Mouse (Mus musculus): ENCODE results near the gene Gadl1. TPM values are rescaled to one million over a fixed set of nuclear protein-coding genes. Genes with fewer than 3 reads are reported as not detected.

Gene Gadl1
- total RNA-seq (2014; rRNA removed) (0.14 and 0.44 TPM in 2 replicates), polyA plus RNA-seq (2015; fragmentation: Nextera tagmentation; extraction: Ambion mirVana) (0.21 and 0.31 TPM in 2 replicates)

GRCm38 (mm10) chr9:115909155-115909554 is at the start of gene Gadl1:
Gene Gadl1, plus strand, starts transcription at chr9:115909455.
- Histone ChIP-seq H3K4me1 (ENCODE audit: insufficient read depth, low read length) (peaks cover 4% of the 10 kb centered on the region; the same call in 1 of the 2 replicates), H3K27me3 (ENCODE audit: insufficient read depth, low read length) (no peaks in the 10 kb centered on the region), H3K27ac (ENCODE audit: low read depth, low read length) (no peak within 1 kb of the TSS), H3K36me3 (ENCODE audit: insufficient read depth, low read length) (no peaks in the 10 kb centered on the region), H3K4me2 (ENCODE audit: low read depth, low read length, poor library complexity, severe bottlenecking) (peak within 1 kb of the TSS; percentile 19; the same call in 1 of the 2 replicates), H3K9ac (replicated peaks; ENCODE audit: low read length, poor library complexity, severe bottlenecking) (no peak within 1 kb of the TSS), H3K9me3 (ENCODE audit: low read length) (no peaks in the 10 kb centered on the region), H3K4me3 (ENCODE audit: low read depth, low read length) (no peak within 1 kb of the TSS)
- 70% methylated on average over 9 of the region's 9 CpGs for WGBS
- no peak for TF ChIP-seq CTCF (IDR thresholded peaks at IDR 0.05)
- DNase-seq (ENCODE audit: low spot score): no peak
- ATAC-seq (ENCODE audit: low FRiP score): no peak

GRCm38 (mm10) chr9:115862802-115863201 is 46.5 kb upstream of the Gadl1 start:
- no peak for ATAC-seq (ENCODE audit: low FRiP score)
- 66% methylated on average over 5 of the region's 5 CpGs for whole genome bisulfite sequencing
- no peak for DNase-seq (ENCODE audit: low spot score)
- TF ChIP-seq CTCF (IDR thresholded peaks at IDR 0.05): no peak
- H3K9ac ChIP-seq (replicated peaks; ENCODE audit: low read length, poor library complexity, severe bottlenecking): no peak overlapping the region
- no peak overlapping the region for H3K4me2 ChIP-seq (ENCODE audit: low read depth, low read length, poor library complexity, severe bottlenecking)
- H3K27me3 ChIP-seq (ENCODE audit: insufficient read depth, low read length): no peaks in the 10 kb centered on the region
- H3K4me1 ChIP-seq (ENCODE audit: insufficient read depth, low read length): no peaks in the 10 kb centered on the region
- H3K27ac ChIP-seq (ENCODE audit: low read depth, low read length): no peak overlapping the region
- H3K9me3 ChIP-seq (ENCODE audit: low read length): no peaks in the 10 kb centered on the region
- H3K36me3 ChIP-seq (ENCODE audit: insufficient read depth, low read length): no peaks in the 10 kb centered on the region
- H3K4me3 ChIP-seq (ENCODE audit: low read depth, low read length): no peak overlapping the region

- ATAC-seq (ENCODE audit: low FRiP score) (no peak), DNase-seq (ENCODE audit: low spot score) (no peak)
- 78% methylated on average over 6 of the region's 6 CpGs for WGBS
- H3K36me3 ChIP-seq (ENCODE audit: insufficient read depth, low read length): no peaks in the 10 kb centered on the region
- no peaks in the 10 kb centered on the region for H3K9me3 ChIP-seq (ENCODE audit: low read length)
- no peaks in the 10 kb centered on the region for H3K4me1 ChIP-seq (ENCODE audit: insufficient read depth, low read length)
- no peak overlapping the region for H3K4me2 ChIP-seq (ENCODE audit: low read depth, low read length, poor library complexity, severe bottlenecking)
- peak; percentile 23; the same call in 1 of the 2 replicates for TF ChIP-seq CTCF (IDR thresholded peaks at IDR 0.05)
- H3K27ac ChIP-seq (ENCODE audit: low read depth, low read length): no peak overlapping the region
- no peaks in the 10 kb centered on the region for H3K27me3 ChIP-seq (ENCODE audit: insufficient read depth, low read length)
- H3K4me3 ChIP-seq (ENCODE audit: low read depth, low read length): no peak overlapping the region
- H3K9ac ChIP-seq (replicated peaks; ENCODE audit: low read length, poor library complexity, severe bottlenecking): no peak overlapping the region
Measured at GRCm38 (mm10) chr9:115863326-115863725, 45.9 kb upstream of the Gadl1 start.

- ATAC-seq (ENCODE audit: low FRiP score) (no peak), DNase-seq (ENCODE audit: low spot score) (peak; percentile 58)
- 0 out of 2 replicates have a peak, but pooled peaks have one; percentile 15 for TF ChIP-seq CTCF (IDR thresholded peaks at IDR 0.05)
- Histone ChIP-seq H3K27ac (ENCODE audit: low read depth, low read length) (no peak overlapping the region), H3K27me3 (ENCODE audit: insufficient read depth, low read length) (no peaks in the 10 kb centered on the region), H3K4me2 (ENCODE audit: low read depth, low read length, poor library complexity, severe bottlenecking) (no peak overlapping the region), H3K9ac (replicated peaks; ENCODE audit: low read length, poor library complexity, severe bottlenecking) (0 out of 2 replicates have a peak overlapping the region, but pooled peaks have one; percentile 24), H3K9me3 (ENCODE audit: low read length) (no peaks in the 10 kb centered on the region), H3K36me3 (ENCODE audit: insufficient read depth, low read length) (no peaks in the 10 kb centered on the region), H3K4me1 (ENCODE audit: insufficient read depth, low read length) (no peaks in the 10 kb centered on the region), H3K4me3 (ENCODE audit: low read depth, low read length) (no peak overlapping the region)
- 57% methylated on average over 2 of the region's 2 CpGs for WGBS
Measured at GRCm38 (mm10) chr9:115867277-115867676, 42.0 kb upstream of the Gadl1 start.

GRCm38 (mm10) chr9:115870168-115870567 is 39.1 kb upstream of the Gadl1 start:
- Histone ChIP-seq H3K4me2 (ENCODE audit: low read depth, low read length, poor library complexity, severe bottlenecking) (no peak overlapping the region), H3K4me1 (ENCODE audit: insufficient read depth, low read length) (no peaks in the 10 kb centered on the region), H3K27ac (ENCODE audit: low read depth, low read length) (no peak overlapping the region), H3K9ac (replicated peaks; ENCODE audit: low read length, poor library complexity, severe bottlenecking) (no peak overlapping the region), H3K9me3 (ENCODE audit: low read length) (no peaks in the 10 kb centered on the region), H3K36me3 (ENCODE audit: insufficient read depth, low read length) (no peaks in the 10 kb centered on the region), H3K27me3 (ENCODE audit: insufficient read depth, low read length) (no peaks in the 10 kb centered on the region), H3K4me3 (ENCODE audit: low read depth, low read length) (no peak overlapping the region)
- 90% methylated on average over 13 of the region's 13 CpGs for WGBS
- no peak for DNase-seq (ENCODE audit: low spot score)
- TF ChIP-seq CTCF (IDR thresholded peaks at IDR 0.05): peak; percentile 48
- no peak for ATAC-seq (ENCODE audit: low FRiP score)

GRCm38 (mm10) chr9:115870640-115871039 is 38.6 kb upstream of the Gadl1 start:
- DNase-seq (ENCODE audit: low spot score): no peak
- TF ChIP-seq CTCF (IDR thresholded peaks at IDR 0.05): no peak

More at GRCm38 (mm10) chr9:115870640-115871039, 38.6 kb upstream of the Gadl1 start:
- Histone ChIP-seq H3K4me1 (ENCODE audit: insufficient read depth, low read length) (no peaks in the 10 kb centered on the region), H3K27ac (ENCODE audit: low read depth, low read length) (no peak overlapping the region), H3K4me3 (ENCODE audit: low read depth, low read length) (no peak overlapping the region), H3K4me2 (ENCODE audit: low read depth, low read length, poor library complexity, severe bottlenecking) (no peak overlapping the region), H3K9me3 (ENCODE audit: low read length) (no peaks in the 10 kb centered on the region), H3K9ac (replicated peaks; ENCODE audit: low read length, poor library complexity, severe bottlenecking) (no peak overlapping the region), H3K27me3 (ENCODE audit: insufficient read depth, low read length) (no peaks in the 10 kb centered on the region), H3K36me3 (ENCODE audit: insufficient read depth, low read length) (no peaks in the 10 kb centered on the region)
- WGBS: 91% methylated on average over 5 of the region's 5 CpGs
- ATAC-seq (ENCODE audit: low FRiP score): no peak

Measured in midbrain, postnatal 0 days (tissue).